Mouse (Mus musculus) ES-Bruce4 (cell line): Measurements from ENCODE around the gene Mitf.

Experiments used
- CTCF ChIP-seq: IDR thresholded peaks from one replicate; pipeline ENCODE4 v1.8.1; 2011; ENCODE audit warnings: low read depth, low read length
- EP300 ChIP-seq: IDR thresholded peaks from 2 replicates; pipeline ENCODE4 v1.6.1; 2011; ENCODE audit warnings: low read depth, low read length; ENCODE audit not compliant: insufficient read depth

- TF ChIP-seq CTCF = no peak
- no peak for TF ChIP-seq EP300
Measured at GRCm38 (mm10) chr6:97981668-97982067, 174.8 kb downstream of the Mitf start.
